Mouse (Mus musculus) forebrain, postnatal 0 days (tissue): ENCODE results near the gene Nme6. TPM values are rescaled to one million over a fixed set of nuclear protein-coding genes. Genes with fewer than 3 reads are reported as not detected.

Experiments
- ATAC-seq: fragments of 200-750 bp; cut with Nextera tagmentation; 2 replicates; pipeline ENCODE4 v1.8.0; 2017; ENCODE audit warnings: mild to moderate bottlenecking, moderate library complexity
- DNase-seq: peaks from one replicate; pipeline ENCODE4 v3.0.0-alpha.2; 2015
- H3K27ac ChIP-seq: fragments of 300-500 bp; sonication (generic); 2 replicates; pipeline ENCODE4 v1.5.1; 2014; ENCODE audit warnings: low read depth, mild to moderate bottlenecking, antibody characterized with exemption, low read length, moderate library complexity, mixed read lengths
- H3K27me3 ChIP-seq: fragments of 300-500 bp; sonication (generic); 2 replicates; pipeline ENCODE4 v1.6.1; 2014; ENCODE audit warnings: mild to moderate bottlenecking, low read length, mixed read lengths; ENCODE audit not compliant: insufficient read depth
- H3K36me3 ChIP-seq: fragments of 300-500 bp; sonication (generic); 2 replicates; pipeline ENCODE4 v1.6.1; 2014; ENCODE audit warnings: mild to moderate bottlenecking, moderate library complexity; ENCODE audit not compliant: insufficient read depth
- H3K4me1 ChIP-seq: fragments of 300-500 bp; sonication (generic); 2 replicates; pipeline ENCODE4 v1.6.1; 2014; ENCODE audit warnings: antibody characterized with exemption; ENCODE audit not compliant: insufficient read depth
- H3K4me2 ChIP-seq: fragments of 300-500 bp; sonication (generic); 2 replicates; pipeline ENCODE4 v1.6.1; 2014; ENCODE audit warnings: low read depth, mild to moderate bottlenecking, moderate library complexity
- H3K4me3 ChIP-seq: fragments of 300-500 bp; sonication (generic); 2 replicates; pipeline ENCODE4 v1.5.1; 2014; ENCODE audit warnings: low read depth, low read length, mixed read lengths
- H3K9ac ChIP-seq: fragments of 300-500 bp; sonication (generic); 2 replicates; pipeline ENCODE4 v1.6.1; 2014; ENCODE audit warnings: mild to moderate bottlenecking
- H3K9me3 ChIP-seq: fragments of 300-500 bp; sonication (generic); 2 replicates; pipeline ENCODE4 v1.6.1; 2016; ENCODE audit warnings: low read length
- CTCF ChIP-seq: sonication (generic); IDR thresholded peaks from 2 replicates; pipeline ENCODE4 v1.5.1; 2016; ENCODE audit warnings: antibody characterized with exemption, control low read depth, low read depth
- WGBS: fragments of 180-500 bp; shearing (Covaris S2); extraction: QIAGEN DNeasy Blood & Tissue Kit; methylation state at CpG from one replicate; pipeline ENCODE4 v1.1.7; 2014; 5-methylcytosine and 5-hydroxymethylcytosine counted together
- polyA plus RNA-seq: library from polyadenylated mRNA; unstranded; fragments of >200 nt; fragmentation: Nextera tagmentation; extraction: Ambion mirVana; gene quantifications from 2 replicates; pipeline ENCODE4 v1.2.1, GENCODE M21; 2015
- total RNA-seq: library from RNA; depleted of rRNA; stranded (reverse); fragments of >200 nt; gene quantifications from 2 replicates; pipeline ENCODE4 v1.2.3, GENCODE M21; 2014

Gene Nme6
- total and polyA plus RNA-seq, 2 experiments from 2014 or later, result 31.3 to 47.5 TPM

DNA sequence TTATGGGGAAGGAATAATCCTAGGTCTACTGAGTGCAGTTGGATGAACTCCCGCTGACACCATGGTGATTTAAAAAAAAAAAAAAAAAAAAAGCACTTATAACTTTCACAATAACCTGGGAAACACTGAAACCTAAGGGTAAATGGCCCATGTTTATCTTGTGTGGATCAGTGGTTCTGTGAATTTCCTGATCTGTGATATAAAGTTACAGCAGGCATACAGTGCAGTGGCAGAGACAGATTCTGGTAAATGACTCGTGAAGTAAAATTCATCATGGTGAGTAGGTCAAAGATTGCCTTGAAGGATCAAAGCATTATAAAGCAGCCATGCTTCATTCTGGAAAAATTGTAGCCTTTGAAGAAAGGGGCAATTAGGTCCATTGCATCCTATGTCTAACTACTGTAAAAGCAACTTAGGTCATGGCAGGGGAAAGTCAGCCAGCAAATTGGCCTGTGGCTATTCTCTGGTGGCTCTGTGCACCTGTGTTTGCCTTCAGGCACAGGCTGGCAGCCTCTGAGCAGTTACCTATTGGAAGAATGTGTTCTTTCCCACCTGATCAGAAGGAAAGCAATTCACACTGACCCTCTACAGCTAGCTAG lies 25.8 kb upstream of the Nme6 start:
- no peak for ATAC-seq
- no peak for DNase-seq
- 82% methylated on average over 2 of the region's 2 CpGs for WGBS
- Histone ChIP-seq H3K4me3 (no peak overlapping the region), H3K4me2 (no peak overlapping the region), H3K9ac (no peak overlapping the region), H3K36me3 (no peaks in the 10 kb centered on the region), H3K9me3 (no peaks in the 10 kb centered on the region), H3K27me3 (no peaks in the 10 kb centered on the region), H3K4me1 (no peaks in the 10 kb centered on the region), H3K27ac (no peak overlapping the region)
- TF ChIP-seq CTCF, result no peak

DNA sequence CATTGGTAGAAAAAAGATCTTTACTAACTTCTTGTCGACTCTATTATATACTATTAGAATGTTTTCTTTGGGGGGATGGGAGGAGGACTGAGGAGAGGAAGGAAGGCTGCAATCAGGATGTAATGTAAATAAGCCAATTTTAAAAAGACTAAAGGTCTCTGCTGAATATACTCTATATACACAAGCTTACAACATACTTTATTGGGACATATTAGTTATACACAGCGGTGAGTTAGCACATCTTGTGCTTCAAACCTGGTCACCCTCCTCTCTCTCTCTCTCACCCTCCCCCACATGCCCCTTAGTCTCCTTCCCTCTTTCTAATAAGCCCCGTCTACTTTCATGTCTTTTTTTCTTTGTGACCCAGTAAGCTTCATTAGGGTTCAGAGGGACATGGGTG lies 24.7 kb upstream of the Nme6 start:
- Histone ChIP-seq H3K27ac (no peak overlapping the region), H3K4me1 (no peaks in the 10 kb centered on the region), H3K4me3 (no peak overlapping the region), H3K27me3 (no peaks in the 10 kb centered on the region), H3K9ac (no peak overlapping the region), H3K9me3 (no peaks in the 10 kb centered on the region), H3K4me2 (no peak overlapping the region), H3K36me3 (no peaks in the 10 kb centered on the region)
- TF ChIP-seq CTCF, result no peak
- WGBS, result 52% methylated on average over 3 of the region's 3 CpGs
- DNase-seq (no peak), ATAC-seq (no peak)

DNA sequence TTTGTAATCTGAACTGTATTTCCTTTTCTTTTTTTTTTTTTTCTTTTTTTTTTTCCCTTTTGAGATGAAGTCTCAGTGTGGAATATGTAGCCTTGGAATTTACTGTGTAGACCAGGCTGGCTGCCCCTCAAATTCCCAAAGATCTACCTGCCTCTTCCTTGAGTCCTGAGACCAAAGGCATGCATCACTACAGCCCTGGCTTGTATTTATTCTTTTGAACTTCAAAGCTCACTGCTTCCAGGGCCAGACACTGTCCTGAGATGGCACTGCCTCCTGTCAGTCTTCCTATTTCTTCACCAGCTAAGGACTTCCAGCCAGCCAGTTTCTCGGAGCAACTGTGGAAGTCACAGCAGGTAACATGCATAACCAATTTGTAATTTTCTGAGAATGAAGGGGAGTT lies 20.6 kb upstream of the Nme6 start, which contains the start of gene Spink8:
Spink8 (plus strand) TSS at position 301 of the 400 bp plus-strand sequence.
- Histone ChIP-seq H3K4me1 (no peaks in the 10 kb centered on the region), H3K4me3 (no peak within 1 kb of the TSS), H3K4me2 (no peak within 1 kb of the TSS), H3K9me3 (no peaks in the 10 kb centered on the region), H3K27me3 (no peaks in the 10 kb centered on the region), H3K27ac (no peak within 1 kb of the TSS), H3K36me3 (no peaks in the 10 kb centered on the region), H3K9ac (no peak within 1 kb of the TSS)
- TF ChIP-seq CTCF, result no peak
- DNase-seq (no peak), ATAC-seq (no peak)
- WGBS, result 68% methylated on average over 1 of the region's 1 CpGs

DNA sequence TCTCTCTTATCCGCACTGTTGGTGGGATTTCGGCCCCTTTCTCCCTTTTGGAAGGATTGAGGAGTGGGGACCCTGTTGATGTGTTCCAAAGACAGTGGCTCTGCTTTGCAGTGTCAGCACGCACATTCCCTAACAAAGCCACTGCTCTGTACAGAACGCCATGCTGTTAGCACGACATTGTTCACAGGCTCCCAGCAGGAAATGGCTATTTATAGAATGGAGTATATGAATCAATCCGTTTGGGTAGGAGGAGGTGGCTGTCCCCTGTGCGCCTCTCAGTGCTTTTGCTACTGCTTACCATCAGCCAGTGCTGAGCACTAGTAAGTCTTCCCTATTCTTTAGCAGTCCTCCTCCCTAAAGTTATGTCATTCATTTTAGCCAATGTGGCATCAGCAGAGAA lies 19.1 kb upstream of the Nme6 start:
- TF ChIP-seq CTCF, result no peak
- no peaks in the 10 kb centered on the region for H3K36me3 ChIP-seq
- DNase-seq (peak; percentile 47), ATAC-seq (peak; percentile 76)
- WGBS, result 33% methylated on average over 7 of the region's 7 CpGs
- H3K4me3 ChIP-seq, result no peak overlapping the region
- no peak overlapping the region for H3K4me2 ChIP-seq
- peak overlapping the region; percentile 59 for H3K27ac ChIP-seq
- H3K4me1 ChIP-seq, result no peaks in the 10 kb centered on the region
- no peaks in the 10 kb centered on the region for H3K27me3 ChIP-seq
- H3K9me3 ChIP-seq, result no peaks in the 10 kb centered on the region
- H3K9ac ChIP-seq, result no peak overlapping the region

DNA sequence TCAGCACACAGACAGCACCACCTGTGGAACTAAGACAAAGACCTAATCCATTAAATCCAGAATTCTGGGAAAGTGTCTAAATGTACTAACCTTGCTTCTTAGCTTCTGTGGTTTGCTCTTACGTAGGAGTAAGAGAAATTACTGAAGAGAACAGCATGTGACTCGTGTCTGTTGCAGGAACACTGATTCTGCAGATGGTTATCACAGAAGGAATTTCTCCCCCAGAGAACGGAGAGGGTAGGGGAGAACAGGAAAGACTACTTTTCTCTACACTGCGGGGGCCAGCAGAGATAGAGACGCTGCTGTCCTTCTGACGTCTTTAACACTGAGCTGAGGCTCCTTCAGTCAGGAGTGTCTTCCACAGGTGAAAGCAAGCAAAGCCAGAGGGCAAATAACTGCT lies 16.2 kb upstream of the Nme6 start:
- no peaks in the 10 kb centered on the region for H3K4me1 ChIP-seq
- H3K27ac ChIP-seq, result no peak overlapping the region
- ATAC-seq (no peak), DNase-seq (no peak)
- TF ChIP-seq CTCF, result no peak
- no peaks in the 10 kb centered on the region for H3K27me3 ChIP-seq
- no peak overlapping the region for H3K9ac ChIP-seq
- WGBS, result 63% methylated on average over 6 of the region's 6 CpGs
- H3K9me3 ChIP-seq, result no peaks in the 10 kb centered on the region
- H3K4me2 ChIP-seq, result no peak overlapping the region
- no peaks in the 10 kb centered on the region for H3K36me3 ChIP-seq
- no peak overlapping the region for H3K4me3 ChIP-seq

DNA sequence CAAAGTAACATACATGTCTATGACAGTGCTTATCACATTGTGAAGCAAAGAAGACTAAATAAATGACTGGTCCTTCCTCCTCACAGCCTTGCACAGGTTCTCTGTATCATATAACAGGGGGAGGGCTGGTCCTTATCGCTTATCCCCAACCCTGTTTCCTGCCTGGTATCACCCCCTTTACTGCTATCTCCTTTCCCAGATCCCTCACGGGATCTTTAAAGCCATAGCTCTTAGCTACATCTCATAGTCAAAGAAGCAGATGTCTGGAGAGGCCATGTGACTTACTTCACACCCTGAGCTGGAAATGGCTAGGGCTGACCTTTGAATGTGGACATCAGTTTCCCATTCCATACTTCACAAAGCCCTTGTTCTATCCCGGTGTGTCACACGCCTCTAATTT lies 6.8 kb upstream of the Nme6 start:
- Histone ChIP-seq H3K27ac (no peak overlapping the region), H3K27me3 (no peaks in the 10 kb centered on the region), H3K4me1 (no peaks in the 10 kb centered on the region), H3K4me2 (no peak overlapping the region), H3K9ac (no peak overlapping the region), H3K9me3 (no peaks in the 10 kb centered on the region), H3K4me3 (no peak overlapping the region), H3K36me3 (no peaks in the 10 kb centered on the region; the same call in 1 of the 2 replicates)
- no peak for TF ChIP-seq CTCF
- no peak for DNase-seq
- ATAC-seq, result no peak
- WGBS, result 74% methylated on average over 4 of the region's 4 CpGs

DNA sequence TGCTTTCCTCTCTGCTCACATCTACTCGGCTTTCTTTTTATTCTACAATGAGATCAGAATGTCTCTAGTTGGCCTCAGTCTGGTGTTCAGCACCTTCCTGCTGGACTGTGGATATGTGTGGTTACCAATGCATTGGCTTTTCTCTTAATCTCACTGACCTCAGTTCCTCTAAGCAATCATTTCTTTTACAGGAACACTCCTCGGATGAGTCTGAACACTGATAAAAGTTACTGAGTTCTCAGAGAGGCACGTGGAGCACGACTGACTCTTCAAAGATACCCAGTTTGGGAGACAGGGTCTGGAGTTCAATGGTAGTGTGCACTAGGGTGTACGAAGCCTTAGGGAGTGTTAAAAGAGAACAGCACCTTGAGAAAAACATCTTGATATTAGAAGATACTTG lies 6.4 kb upstream of the Nme6 start:
- Histone ChIP-seq H3K4me1 (no peaks in the 10 kb centered on the region), H3K27ac (no peak overlapping the region), H3K9me3 (no peaks in the 10 kb centered on the region), H3K36me3 (no peaks in the 10 kb centered on the region; the same call in 1 of the 2 replicates), H3K27me3 (no peaks in the 10 kb centered on the region), H3K9ac (no peak overlapping the region), H3K4me3 (no peak overlapping the region), H3K4me2 (no peak overlapping the region)
- WGBS, result 79% methylated on average over 5 of the region's 5 CpGs
- DNase-seq, result no peak
- ATAC-seq, result no peak
- TF ChIP-seq CTCF, result no peak
